Mouse (Mus musculus): ENCODE results near the gene BC049352. TPM values are rescaled to one million over a fixed set of nuclear protein-coding genes. Genes with fewer than 3 reads are reported as not detected.

BC049352 gene
- polyA plus RNA-seq, 1 experiment from 2014 or later, result not detected

GRCm38 (mm10) chr9:45254021-45254420 lies 72.2 kb downstream of the BC049352 start:
- no peak overlapping the region for H3K4me2 ChIP-seq
- WGBS, result 51% methylated on average over 6 of the region's 6 CpGs
- H3K4me1 ChIP-seq (ENCODE audit: control insufficient read depth, insufficient read depth, low read length), result no peaks in the 10 kb centered on the region

GRCm38 (mm10) chr9:45254605-45255004 lies 72.8 kb downstream of the BC049352 start:
- Histone ChIP-seq H3K4me1 (ENCODE audit: control insufficient read depth, insufficient read depth, low read length) (no peaks in the 10 kb centered on the region), H3K27me3 (ENCODE audit: control insufficient read depth, insufficient read depth, low read length) (no peaks in the 10 kb centered on the region), H3K4me3 (ENCODE audit: low read depth, low read length) (no peak overlapping the region), H3K9me3 (ENCODE audit: control insufficient read depth, low read length) (no peaks in the 10 kb centered on the region), H3K27ac (ENCODE audit: low read depth, low read length) (no peak overlapping the region), H3K36me3 (ENCODE audit: control insufficient read depth, insufficient read depth, low read length) (no peaks in the 10 kb centered on the region), H3K4me2 (no peak overlapping the region), H3K9ac (ENCODE audit: low read length) (no peak overlapping the region)
- DNase-seq (ENCODE audit: low spot score, missing footprints) (peak; percentile 74), ATAC-seq (ENCODE audit: low FRiP score) (no peak)
- 62% methylated on average over 4 of the region's 4 CpGs for WGBS

More at GRCm38 (mm10) chr9:45254021-45254420, 72.2 kb downstream of the BC049352 start:
- H3K27ac ChIP-seq (ENCODE audit: low read depth, low read length), result no peak overlapping the region
- no peaks in the 10 kb centered on the region for H3K36me3 ChIP-seq (ENCODE audit: control insufficient read depth, insufficient read depth, low read length)
- H3K27me3 ChIP-seq (ENCODE audit: control insufficient read depth, insufficient read depth, low read length), result no peaks in the 10 kb centered on the region
- no peak overlapping the region for H3K9ac ChIP-seq (ENCODE audit: low read length)
- DNase-seq (ENCODE audit: low spot score, missing footprints), result no peak
- H3K9me3 ChIP-seq (ENCODE audit: control insufficient read depth, low read length), result no peaks in the 10 kb centered on the region
- no peak overlapping the region for H3K4me3 ChIP-seq (ENCODE audit: low read depth, low read length)
- no peak for ATAC-seq (ENCODE audit: low FRiP score)

- WGBS, result 94% methylated on average over 4 of the region's 4 CpGs
- Histone ChIP-seq H3K4me1 (ENCODE audit: control insufficient read depth, insufficient read depth, low read length) (no peaks in the 10 kb centered on the region), H3K4me2 (no peak overlapping the region), H3K27me3 (ENCODE audit: control insufficient read depth, insufficient read depth, low read length) (no peaks in the 10 kb centered on the region), H3K27ac (ENCODE audit: low read depth, low read length) (no peak overlapping the region), H3K4me3 (ENCODE audit: low read depth, low read length) (no peak overlapping the region), H3K9me3 (ENCODE audit: control insufficient read depth, low read length) (no peaks in the 10 kb centered on the region), H3K9ac (ENCODE audit: low read length) (no peak overlapping the region), H3K36me3 (ENCODE audit: control insufficient read depth, insufficient read depth, low read length) (no peaks in the 10 kb centered on the region)
- DNase-seq (ENCODE audit: low spot score, missing footprints), result no peak
- no peak for ATAC-seq (ENCODE audit: low FRiP score)
Observed at GRCm38 (mm10) chr9:45255431-45255830, 73.6 kb downstream of the BC049352 start.

GRCm38 (mm10) chr9:45255967-45256366 lies 74.2 kb downstream of the BC049352 start:
- Histone ChIP-seq H3K4me1 (ENCODE audit: control insufficient read depth, insufficient read depth, low read length) (no peaks in the 10 kb centered on the region), H3K36me3 (ENCODE audit: control insufficient read depth, insufficient read depth, low read length) (no peaks in the 10 kb centered on the region), H3K4me2 (no peak overlapping the region), H3K27me3 (ENCODE audit: control insufficient read depth, insufficient read depth, low read length) (no peaks in the 10 kb centered on the region), H3K9me3 (ENCODE audit: control insufficient read depth, low read length) (no peaks in the 10 kb centered on the region), H3K4me3 (ENCODE audit: low read depth, low read length) (no peak overlapping the region), H3K27ac (ENCODE audit: low read depth, low read length) (no peak overlapping the region), H3K9ac (ENCODE audit: low read length) (no peak overlapping the region)
- 83% methylated on average over 5 of the region's 5 CpGs for whole genome bisulfite sequencing
- no peak for ATAC-seq (ENCODE audit: low FRiP score)
- DNase-seq (ENCODE audit: low spot score, missing footprints), result peak; percentile 62

- no peaks in the 10 kb centered on the region for H3K36me3 ChIP-seq (ENCODE audit: control insufficient read depth, insufficient read depth, low read length)
- no peaks in the 10 kb centered on the region for H3K4me1 ChIP-seq (ENCODE audit: control insufficient read depth, insufficient read depth, low read length)
Observed at GRCm38 (mm10) chr9:45259065-45259464, 77.3 kb downstream of the BC049352 start.

GRCm38 (mm10) chr9:45261466-45261865 lies 79.7 kb downstream of the BC049352 start:
- no peak overlapping the region for H3K4me3 ChIP-seq (ENCODE audit: low read depth, low read length)
- no peak overlapping the region for H3K27ac ChIP-seq (ENCODE audit: low read depth, low read length)
- H3K4me2 ChIP-seq, result no peak overlapping the region
- H3K9me3 ChIP-seq (ENCODE audit: control insufficient read depth, low read length), result no peaks in the 10 kb centered on the region
- H3K9ac ChIP-seq (ENCODE audit: low read length), result no peak overlapping the region
- ATAC-seq (ENCODE audit: low FRiP score) (no peak), DNase-seq (ENCODE audit: low spot score, missing footprints) (no peak)
- H3K27me3 ChIP-seq (ENCODE audit: control insufficient read depth, insufficient read depth, low read length), result no peaks in the 10 kb centered on the region
- 74% methylated on average over 4 of the region's 4 CpGs for WGBS
- no peaks in the 10 kb centered on the region for H3K4me1 ChIP-seq (ENCODE audit: control insufficient read depth, insufficient read depth, low read length)
- H3K36me3 ChIP-seq (ENCODE audit: control insufficient read depth, insufficient read depth, low read length), result no peaks in the 10 kb centered on the region

More at GRCm38 (mm10) chr9:45259065-45259464, 77.3 kb downstream of the BC049352 start:
- H3K27ac ChIP-seq (ENCODE audit: low read depth, low read length), result no peak overlapping the region
- no peak for ATAC-seq (ENCODE audit: low FRiP score)
- no peak overlapping the region for H3K4me3 ChIP-seq (ENCODE audit: low read depth, low read length)
- DNase-seq (ENCODE audit: low spot score, missing footprints), result no peak
- 90% methylated on average over 13 of the region's 13 CpGs for WGBS
- H3K9ac ChIP-seq (ENCODE audit: low read length), result no peak overlapping the region
- no peak overlapping the region for H3K4me2 ChIP-seq
- H3K27me3 ChIP-seq (ENCODE audit: control insufficient read depth, insufficient read depth, low read length), result no peaks in the 10 kb centered on the region
- no peaks in the 10 kb centered on the region for H3K9me3 ChIP-seq (ENCODE audit: control insufficient read depth, low read length)

- Histone ChIP-seq H3K4me2 (no peak overlapping the region), H3K9me3 (ENCODE audit: control insufficient read depth, low read length) (no peaks in the 10 kb centered on the region), H3K9ac (ENCODE audit: low read length) (no peak overlapping the region), H3K4me1 (ENCODE audit: control insufficient read depth, insufficient read depth, low read length) (no peaks in the 10 kb centered on the region), H3K27me3 (ENCODE audit: control insufficient read depth, insufficient read depth, low read length) (no peaks in the 10 kb centered on the region), H3K27ac (ENCODE audit: low read depth, low read length) (no peak overlapping the region), H3K36me3 (ENCODE audit: control insufficient read depth, insufficient read depth, low read length) (no peaks in the 10 kb centered on the region), H3K4me3 (ENCODE audit: low read depth, low read length) (no peak overlapping the region)
- WGBS, result 81% methylated on average over 5 of the region's 5 CpGs
- no peak for ATAC-seq (ENCODE audit: low FRiP score)
- DNase-seq (ENCODE audit: low spot score, missing footprints), result no peak
Observed at GRCm38 (mm10) chr9:45261872-45262271, 80.1 kb downstream of the BC049352 start.

- WGBS, result 83% methylated on average over 4 of the region's 4 CpGs
- no peaks in the 10 kb centered on the region for H3K36me3 ChIP-seq (ENCODE audit: control insufficient read depth, insufficient read depth, low read length)
- H3K4me2 ChIP-seq, result no peak overlapping the region
- no peak for ATAC-seq (ENCODE audit: low FRiP score)
- H3K27ac ChIP-seq (ENCODE audit: low read depth, low read length), result no peak overlapping the region
- no peaks in the 10 kb centered on the region for H3K9me3 ChIP-seq (ENCODE audit: control insufficient read depth, low read length)
- H3K4me3 ChIP-seq (ENCODE audit: low read depth, low read length), result no peak overlapping the region
- DNase-seq (ENCODE audit: low spot score, missing footprints), result no peak
- peaks cover 13% of the 10 kb centered on the region for H3K27me3 ChIP-seq (ENCODE audit: control insufficient read depth, insufficient read depth, low read length)
- H3K4me1 ChIP-seq (ENCODE audit: control insufficient read depth, insufficient read depth, low read length), result peaks cover 5% of the 10 kb centered on the region
- H3K9ac ChIP-seq (ENCODE audit: low read length), result no peak overlapping the region
Observed at GRCm38 (mm10) chr9:45267099-45267498, 85.3 kb downstream of the BC049352 start.

GRCm38 (mm10) chr9:45268079-45268478 lies 86.3 kb downstream of the BC049352 start:
- Histone ChIP-seq H3K36me3 (ENCODE audit: control insufficient read depth, insufficient read depth, low read length) (no peaks in the 10 kb centered on the region), H3K4me2 (no peak overlapping the region), H3K27ac (ENCODE audit: low read depth, low read length) (no peak overlapping the region), H3K9ac (ENCODE audit: low read length) (no peak overlapping the region), H3K4me1 (ENCODE audit: control insufficient read depth, insufficient read depth, low read length) (peaks cover 5% of the 10 kb centered on the region), H3K27me3 (ENCODE audit: control insufficient read depth, insufficient read depth, low read length) (peaks cover 13% of the 10 kb centered on the region), H3K9me3 (ENCODE audit: control insufficient read depth, low read length) (no peaks in the 10 kb centered on the region), H3K4me3 (ENCODE audit: low read depth, low read length) (no peak overlapping the region)
- peak; percentile 79 for DNase-seq (ENCODE audit: low spot score, missing footprints)
- ATAC-seq (ENCODE audit: low FRiP score), result no peak
- WGBS, result 66% methylated on average over 4 of the region's 4 CpGs

Data from midbrain, embryonic 11.5 days (tissue).